Mouse (Mus musculus): ENCODE results near the gene Xxylt1.

Xxylt1 gene

GRCm38 (mm10) chr16:30992568-30992967, 88.7 kb downstream of the Xxylt1 start:
- CTCF ChIA-PET = no interaction called here

GRCm38 (mm10) chr16:30990661-30991060, 90.6 kb downstream of the Xxylt1 start:
- CTCF ChIA-PET = no interaction called here

GRCm38 (mm10) chr16:30988225-30988624, 93.0 kb downstream of the Xxylt1 start:
- CTCF ChIA-PET = interaction anchor here (0.7 kb wide), 1 partner anchor 82 kb away, joined by 6 read pairs; no protein-coding TSS in a partner anchor

DNA sequence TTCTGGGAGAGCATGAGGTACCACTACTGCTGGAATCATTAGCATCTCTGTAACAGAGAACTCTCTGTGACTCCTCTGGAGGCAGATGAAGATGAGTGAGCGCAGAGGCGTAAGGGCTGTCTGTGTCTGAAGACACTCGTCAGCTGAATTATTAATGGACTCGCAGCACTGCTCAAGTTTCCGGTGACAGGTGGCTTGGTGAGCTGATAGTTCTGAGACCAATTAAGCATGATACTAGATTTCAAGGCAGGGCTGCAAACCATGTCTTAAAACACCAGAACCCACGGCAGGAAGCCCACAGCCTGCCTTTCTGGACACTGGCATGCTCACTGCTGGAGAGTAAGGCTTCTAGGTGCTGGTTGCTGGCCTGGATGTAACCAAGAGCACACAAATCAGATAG, 93.5 kb downstream of the Xxylt1 start:
- CTCF ChIA-PET = interaction anchor here (0.7 kb wide), 1 partner anchor 82 kb away, joined by 6 read pairs; no protein-coding TSS in a partner anchor

DNA sequence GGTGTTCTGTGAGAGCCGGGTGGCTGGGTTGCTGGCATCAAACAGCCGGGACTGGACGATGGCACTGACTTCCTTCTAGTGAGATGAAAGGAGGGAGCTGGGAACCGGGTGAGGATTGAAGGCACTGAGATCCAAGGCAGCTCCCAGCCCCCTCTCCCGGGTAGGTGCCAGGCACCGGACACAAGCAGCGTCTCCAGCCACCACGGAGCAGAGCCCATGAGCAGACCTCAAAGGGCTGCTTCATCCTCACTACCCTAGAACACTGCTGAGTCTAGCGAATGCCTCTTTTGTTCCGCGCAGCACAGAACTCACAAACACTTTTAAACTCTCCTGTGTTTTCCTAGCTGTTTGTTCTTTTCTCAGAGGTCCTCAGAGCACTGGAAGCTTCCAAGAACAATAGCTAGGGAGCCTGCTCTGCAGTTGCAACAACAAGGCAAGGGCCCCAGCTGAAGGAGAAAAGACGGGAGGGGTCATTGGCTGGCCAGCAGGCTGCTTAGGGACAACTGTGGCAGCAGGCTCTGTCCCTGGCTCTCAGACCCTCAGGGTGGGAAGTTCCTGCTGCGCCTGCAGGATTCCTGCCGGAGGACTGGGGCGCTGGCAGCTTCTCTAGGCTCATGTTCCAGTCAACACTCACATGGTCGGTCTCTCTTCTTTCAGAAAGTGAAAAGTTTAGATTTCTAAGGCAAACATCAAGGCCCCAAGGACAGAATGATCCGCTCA, 96.2 kb downstream of the Xxylt1 start:
- CTCF ChIA-PET = no interaction called here

DNA sequence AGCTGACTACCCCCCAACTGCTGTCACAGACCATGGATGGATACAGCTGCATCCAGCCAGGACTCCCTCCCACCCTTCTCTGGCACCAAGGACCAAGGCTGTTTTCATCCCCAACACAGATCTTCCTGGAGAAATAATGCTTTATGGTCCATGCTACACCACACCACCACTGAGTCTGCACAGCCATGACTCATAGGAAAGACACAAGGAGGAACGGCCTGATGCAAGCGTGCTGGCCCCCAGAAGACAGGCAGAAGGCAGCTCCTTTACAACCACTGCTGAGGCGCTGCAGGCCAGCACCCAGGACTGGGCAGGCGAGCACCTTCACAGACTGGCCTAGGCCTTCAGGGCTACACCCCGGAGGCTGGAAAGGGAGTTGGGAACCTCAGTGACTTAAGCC, 97.1 kb downstream of the Xxylt1 start:
- CTCF ChIA-PET = no interaction called here

- CTCF ChIA-PET = no interaction called here
Measured at GRCm38 (mm10) chr16:30983699-30984098, 97.5 kb downstream of the Xxylt1 start.

DNA sequence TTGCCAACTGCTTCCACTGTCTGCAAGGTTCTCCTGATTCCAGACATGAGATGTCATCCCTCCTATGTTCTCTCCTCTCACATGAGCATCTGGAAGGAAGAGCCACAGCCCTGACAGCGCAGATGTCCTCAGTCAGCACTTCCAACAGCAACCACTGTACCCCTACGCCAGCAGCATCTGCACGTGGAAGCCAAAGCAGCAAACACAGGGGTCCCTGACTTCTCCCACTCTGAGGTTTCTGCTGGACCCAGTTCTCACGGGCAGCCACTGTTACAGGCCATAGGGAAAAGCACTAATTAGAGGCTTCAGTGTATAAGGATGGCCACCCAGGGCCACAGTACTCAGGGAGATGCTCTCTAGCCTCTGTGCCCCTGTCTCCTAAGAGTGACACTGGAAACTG, 98.0 kb downstream of the Xxylt1 start:
- CTCF ChIA-PET = no interaction called here

DNA sequence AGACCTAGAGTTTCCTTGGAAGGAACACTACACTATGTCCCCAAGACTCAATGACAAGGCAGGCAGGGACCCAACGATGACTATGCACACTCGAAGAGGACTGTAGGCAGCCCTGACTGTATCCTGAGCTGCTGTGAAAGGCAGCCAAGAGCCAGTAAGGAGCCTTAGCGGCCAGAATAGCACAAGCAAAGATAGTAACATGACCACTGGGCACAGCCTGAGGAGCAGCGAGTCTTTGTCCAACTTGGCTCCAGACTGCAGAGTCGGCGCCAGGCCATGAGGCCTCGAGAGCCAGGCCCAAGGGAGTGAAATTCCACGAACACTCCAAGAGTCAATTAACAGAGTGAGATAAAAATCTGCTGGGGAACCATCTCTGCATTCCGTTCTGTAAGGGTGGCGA, 99.9 kb downstream of the Xxylt1 start:
- CTCF ChIA-PET = no interaction called here

GRCm38 (mm10) chr16:30979905-30980304, 101.3 kb downstream of the Xxylt1 start:
- CTCF ChIA-PET = no interaction called here

DNA sequence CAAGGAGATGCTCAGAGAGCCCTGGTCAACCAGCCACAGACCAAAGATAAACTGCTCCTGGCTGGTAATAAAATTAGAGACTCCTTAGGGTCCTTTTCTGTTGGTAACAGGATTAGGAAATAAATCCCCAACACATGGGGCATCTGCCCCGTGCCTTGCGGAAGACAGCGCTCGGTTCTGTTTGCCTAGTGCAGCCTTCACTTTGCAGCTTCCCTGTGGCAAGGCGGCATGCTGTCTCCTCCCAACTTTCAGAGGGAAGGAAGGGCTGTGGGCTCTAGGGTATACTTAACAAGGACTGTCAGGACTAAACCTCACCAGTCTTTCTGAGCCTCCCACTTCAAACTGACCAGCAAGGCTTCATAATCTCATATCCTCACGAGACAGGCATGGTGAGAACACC, 103.5 kb downstream of the Xxylt1 start:
- CTCF ChIA-PET = interaction anchor here (0.9 kb wide), 1 partner anchor 38 kb away, joined by 3 read pairs; no protein-coding TSS in a partner anchor

- CTCF ChIA-PET = interaction anchor here (0.6 to 0.9 kb wide), 2 partner anchors 32 to 39 kb away, joined by 3 read pairs; no protein-coding TSS in a partner anchor
Measured at GRCm38 (mm10) chr16:30977186-30977585, 104.0 kb downstream of the Xxylt1 start.

DNA sequence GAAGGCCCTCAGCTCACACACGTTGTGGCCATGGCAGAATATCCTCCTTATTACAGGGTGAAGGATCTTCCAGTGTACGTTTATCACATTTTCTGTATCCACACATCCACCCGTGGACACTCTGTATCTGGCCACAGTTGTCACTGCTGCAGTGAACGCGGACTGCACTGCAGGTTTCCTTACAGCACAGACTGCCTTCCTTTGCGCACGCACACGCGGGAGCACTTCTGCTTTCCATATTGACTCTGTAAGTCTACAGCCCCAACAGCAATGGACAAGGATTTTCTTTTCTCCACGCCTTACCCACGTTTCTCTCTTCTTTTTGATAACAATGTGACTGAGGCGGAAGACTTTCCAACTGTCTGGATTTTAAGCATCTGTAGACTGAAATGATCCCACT, 106.7 kb downstream of the Xxylt1 start:
- CTCF ChIA-PET = interaction anchor here (0.7 to 1.3 kb wide), 2 partner anchors 91 to 96 kb away, joined by 3 read pairs; no protein-coding TSS in a partner anchor

GRCm38 (mm10) chr16:30973416-30973815, 107.8 kb downstream of the Xxylt1 start:
- CTCF ChIA-PET = no interaction called here

GRCm38 (mm10) chr16:30971950-30972541, 109.2 kb downstream of the Xxylt1 start:
- CTCF ChIA-PET = interaction anchor here (0.6 kb wide), 1 partner anchor 329 kb away, joined by 6 read pairs; no protein-coding TSS in a partner anchor

GRCm38 (mm10) chr16:30969266-30970064, 111.8 kb downstream of the Xxylt1 start:
- CTCF ChIA-PET = no interaction called here

- CTCF ChIA-PET = interaction anchor here (1.2 kb wide), 1 partner anchor 271 kb away, joined by 3 read pairs; no protein-coding TSS in a partner anchor
Measured at GRCm38 (mm10) chr16:30968402-30969151, 112.7 kb downstream of the Xxylt1 start.

- CTCF ChIA-PET = no interaction called here
Measured at GRCm38 (mm10) chr16:30966684-30967083, 114.5 kb downstream of the Xxylt1 start.

GRCm38 (mm10) chr16:30964891-30965290, 116.3 kb downstream of the Xxylt1 start:
- CTCF ChIA-PET = interaction anchor here (0.6 kb wide), 1 partner anchor 16 kb away, joined by 3 read pairs; no protein-coding TSS in a partner anchor

GRCm38 (mm10) chr16:30964411-30964810, 116.8 kb downstream of the Xxylt1 start:
- CTCF ChIA-PET = no interaction called here

GRCm38 (mm10) chr16:30962515-30962914, 118.7 kb downstream of the Xxylt1 start:
- CTCF ChIA-PET = no interaction called here

- CTCF ChIA-PET = no interaction called here
Measured at GRCm38 (mm10) chr16:30961176-30961575, 120.1 kb downstream of the Xxylt1 start.
